Mouse (Mus musculus) liver, embryonic 16.5 days (tissue): ENCODE measurements around the gene Rxrb. TPM values are rescaled to one million over a fixed set of nuclear protein-coding genes. Genes with fewer than 3 reads are reported as not detected.
A peak's percentile ranks its signal among the peaks of the same experiment; 100 is the strongest.

Source experiments
- ATAC-seq: fragments of 200-750 bp; cut with Nextera tagmentation; 2 replicates; pipeline ENCODE4 v1.8.0; 2017; ENCODE audit warnings: low read depth, mild to moderate bottlenecking, moderate number of reproducible peaks, moderate library complexity
- H3K27ac ChIP-seq: fragments of 300-500 bp; sonication (generic); 2 replicates; pipeline ENCODE4 v1.5.1; 2014; ENCODE audit warnings: mild to moderate bottlenecking, low read length
- H3K27me3 ChIP-seq: fragments of 300-500 bp; sonication (generic); 2 replicates; pipeline ENCODE4 v1.6.1; 2014; ENCODE audit warnings: low read depth, low read length, mixed read lengths; ENCODE audit not compliant: control insufficient read depth, insufficient read depth
- H3K36me3 ChIP-seq: fragments of 300-500 bp; sonication (generic); 2 replicates; pipeline ENCODE4 v1.6.1; 2014; ENCODE audit warnings: mild to moderate bottlenecking; ENCODE audit not compliant: control insufficient read depth, insufficient read depth
- H3K4me1 ChIP-seq: fragments of 300-500 bp; sonication (generic); 2 replicates; pipeline ENCODE4 v1.6.1; 2014; ENCODE audit warnings: low read depth, low read length, mixed read lengths; ENCODE audit not compliant: control insufficient read depth
- H3K4me2 ChIP-seq: fragments of 300-500 bp; sonication (generic); 2 replicates; pipeline ENCODE4 v1.6.1; 2014; ENCODE audit warnings: low read depth, low read length, mixed read lengths
- H3K4me3 ChIP-seq: fragments of 300-500 bp; sonication (generic); 2 replicates; pipeline ENCODE4 v1.5.1; 2014; ENCODE audit warnings: low read depth, mild to moderate bottlenecking, low read length
- H3K9ac ChIP-seq: fragments of 300-500 bp; sonication (generic); 2 replicates; pipeline ENCODE4 v1.6.1; 2014; ENCODE audit warnings: low read depth, low read length
- H3K9me3 ChIP-seq: fragments of 300-500 bp; sonication (generic); replicated peaks from 2 replicates; pipeline ENCODE4 v1.6.1; 2016; ENCODE audit warnings: low read length; ENCODE audit not compliant: control insufficient read depth
- WGBS: fragments of 180-500 bp; shearing (Covaris S2); extraction: QIAGEN DNeasy Blood & Tissue Kit; methylation state at CpG from one replicate; pipeline ENCODE4 v1.1.7; 2014; ENCODE audit not compliant: insufficient replicate concordance; 5-methylcytosine and 5-hydroxymethylcytosine counted together
- polyA plus RNA-seq: library from polyadenylated mRNA; unstranded; fragments of >200 nt; fragmentation: Nextera tagmentation; extraction: Ambion mirVana; gene quantifications from 2 replicates; pipeline ENCODE4 v1.2.1, GENCODE M21; 2015

Gene Rxrb
- polyA plus RNA-seq, 1 experiment from 2014 or later = 15.7 TPM

- H3K9ac ChIP-seq = peak overlapping the region; percentile 82
- H3K4me3 ChIP-seq = peak overlapping the region; percentile 89
- WGBS = 66% methylated on average over 9 of the region's 9 CpGs
- no peaks in the 10 kb centered on the region for H3K27me3 ChIP-seq
- peaks cover 22% of the 10 kb centered on the region for H3K36me3 ChIP-seq
- no peak for ATAC-seq
- H3K9me3 ChIP-seq = peaks cover 8% of the 10 kb centered on the region
- peaks cover 40% of the 10 kb centered on the region for H3K4me1 ChIP-seq
- peak overlapping the region; percentile 96 for H3K4me2 ChIP-seq
- H3K27ac ChIP-seq = no peak overlapping the region
Observed at GRCm38 (mm10) chr17:34023678-34024077, 7.9 kb upstream of the Rxrb start.

DNA sequence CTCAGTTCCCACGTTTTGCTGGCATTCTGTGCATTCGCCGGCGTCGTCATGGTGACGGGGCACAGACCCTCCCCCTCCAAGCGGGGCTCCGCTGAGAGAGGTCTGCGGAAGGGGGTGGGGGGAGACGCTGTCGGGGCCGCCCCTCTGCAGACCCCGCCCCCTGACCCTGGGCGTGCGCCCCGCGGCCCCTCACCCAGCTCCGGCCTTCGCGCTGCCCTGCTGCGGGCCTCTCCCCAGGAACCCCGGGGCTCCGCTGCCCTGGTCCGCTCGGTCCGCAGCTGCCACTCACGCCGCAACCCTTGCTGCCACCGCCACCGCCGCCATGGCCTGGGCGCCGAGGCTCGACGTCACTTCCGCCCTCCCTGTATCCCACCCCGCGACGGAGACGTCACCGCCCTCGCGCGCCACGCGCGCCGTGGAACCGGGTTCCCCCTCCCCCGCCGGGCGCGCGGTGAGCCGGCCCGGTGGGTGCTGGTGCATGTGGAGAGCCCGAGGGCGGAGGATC is 7.2 kb upstream of the Rxrb start, which contains the start of gene Ring1:
Ring1 (minus strand) TSS at position 364 of the 505 bp plus-strand sequence.
- peaks cover 25% of the 10 kb centered on the region for H3K36me3 ChIP-seq
- no peaks in the 10 kb centered on the region for H3K27me3 ChIP-seq
- peak within 1 kb of the TSS; percentile 81 for H3K27ac ChIP-seq
- peak; percentile 48 for ATAC-seq
- peak within 1 kb of the TSS; percentile 82 for H3K9ac ChIP-seq
- H3K4me2 ChIP-seq = peak within 1 kb of the TSS; percentile 96
- H3K4me3 ChIP-seq = peak within 1 kb of the TSS; percentile 89
- WGBS = under 1% methylated on average over 48 of the region's 58 CpGs
- peaks cover 41% of the 10 kb centered on the region for H3K4me1 ChIP-seq
- H3K9me3 ChIP-seq = peaks cover 5% of the 10 kb centered on the region

DNA sequence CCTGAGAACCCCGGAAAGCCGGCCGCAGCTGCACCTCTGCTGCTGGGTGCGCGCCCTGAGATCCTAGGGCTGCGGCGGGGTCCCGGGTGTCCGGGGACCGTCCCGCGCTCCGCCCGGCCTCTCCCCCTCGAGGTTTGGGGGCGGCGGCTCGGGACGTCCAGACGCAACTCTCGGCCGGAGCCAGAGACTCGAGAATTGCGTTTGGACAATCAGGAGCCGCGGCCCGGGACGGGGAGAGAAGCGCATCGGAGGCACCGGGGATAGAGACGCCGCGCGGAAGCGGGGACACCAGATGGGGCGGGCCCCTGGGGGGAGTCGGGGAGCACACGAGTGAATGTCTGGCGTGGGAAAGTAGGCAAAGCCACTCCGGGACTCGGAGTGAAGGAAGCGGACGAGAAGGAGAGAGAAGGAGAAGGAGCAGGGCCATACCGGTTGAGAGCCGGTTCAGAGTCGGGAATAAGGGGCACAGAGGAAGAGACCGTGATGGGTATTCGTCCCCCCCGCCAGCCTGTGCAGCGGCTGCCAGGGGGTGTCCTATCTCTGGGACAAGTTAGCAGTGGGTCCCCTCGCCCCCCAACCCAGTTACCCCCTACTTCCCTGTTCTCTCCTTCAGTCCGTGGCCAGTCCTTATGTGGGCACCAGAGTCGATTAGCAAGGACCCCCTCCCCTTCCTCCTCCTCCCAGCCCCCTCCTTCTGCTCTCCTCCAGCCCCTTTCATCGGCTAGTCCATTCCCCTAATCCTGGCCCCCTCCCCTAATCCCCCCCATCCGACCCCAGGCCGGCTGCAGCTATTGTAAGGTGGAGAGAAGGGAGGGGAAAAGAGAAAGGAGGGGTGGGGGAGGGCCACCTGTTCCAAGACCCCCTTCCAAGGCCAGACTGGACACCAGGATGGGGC is 6.5 kb upstream of the Rxrb start:
- Histone ChIP-seq H3K4me1 (peaks cover 48% of the 10 kb centered on the region), H3K36me3 (peaks cover 32% of the 10 kb centered on the region)
- ATAC-seq = no peak

GRCm38 (mm10) chr17:34025756-34026151 is 5.9 kb upstream of the Rxrb start:
- WGBS = 54% methylated on average over 7 of the region's 7 CpGs

More for the DNA sequence above, 6.5 kb upstream of the Rxrb start:
- H3K9ac ChIP-seq = peak overlapping the region; percentile 82
- H3K4me3 ChIP-seq = peak overlapping the region; percentile 89
- H3K27ac ChIP-seq = peak overlapping the region; percentile 81
- WGBS = 2% methylated on average over 57 of the region's 57 CpGs
- no peaks in the 10 kb centered on the region; the same call in 1 of the 2 replicates for H3K9me3 ChIP-seq
- H3K4me2 ChIP-seq = peak overlapping the region; percentile 96
- H3K27me3 ChIP-seq = no peaks in the 10 kb centered on the region

DNA sequence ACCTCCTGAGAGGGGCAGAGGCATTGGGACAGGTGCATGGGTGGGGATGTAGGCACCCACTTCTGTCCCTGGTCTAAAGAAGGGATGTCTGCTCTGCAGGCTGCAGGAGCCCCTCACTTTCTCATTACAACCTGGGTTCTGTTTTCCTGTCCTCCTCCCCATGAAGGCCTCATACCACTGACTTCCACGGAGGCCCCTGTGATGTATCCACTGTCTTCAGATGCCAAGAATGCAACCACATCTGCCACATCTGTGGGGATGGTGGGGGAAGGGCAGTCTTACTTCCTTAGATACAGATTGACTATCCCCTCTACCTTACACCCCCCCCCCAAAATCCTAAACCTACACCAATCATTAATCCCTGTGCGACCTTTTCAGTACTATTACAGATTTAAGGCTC is 5.4 kb upstream of the Rxrb start:
- H3K9me3 ChIP-seq = no peaks in the 10 kb centered on the region
- H3K4me1 ChIP-seq = peaks cover 56% of the 10 kb centered on the region
- H3K27me3 ChIP-seq = no peaks in the 10 kb centered on the region
- no peak for ATAC-seq
- H3K27ac ChIP-seq = no peak overlapping the region
- 34% methylated on average over 2 of the region's 2 CpGs for WGBS
- H3K9ac ChIP-seq = no peak overlapping the region
- no peak overlapping the region for H3K4me2 ChIP-seq
- H3K4me3 ChIP-seq = no peak overlapping the region
- H3K36me3 ChIP-seq = peaks cover 27% of the 10 kb centered on the region; the same call in 1 of the 2 replicates

More at GRCm38 (mm10) chr17:34025756-34026151, 5.9 kb upstream of the Rxrb start:
- Histone ChIP-seq H3K9me3 (no peaks in the 10 kb centered on the region), H3K36me3 (peaks cover 31% of the 10 kb centered on the region), H3K4me2 (no peak overlapping the region; the same call in 1 of the 2 replicates), H3K4me3 (no peak overlapping the region), H3K4me1 (peaks cover 54% of the 10 kb centered on the region), H3K27ac (no peak overlapping the region), H3K27me3 (no peaks in the 10 kb centered on the region), H3K9ac (no peak overlapping the region)
- ATAC-seq = no peak

- ATAC-seq = no peak
- H3K4me3 ChIP-seq = peak overlapping the region; percentile 85
- WGBS = 11% methylated on average over 36 of the region's 36 CpGs
- H3K36me3 ChIP-seq = peaks cover 26% of the 10 kb centered on the region; the same call in 1 of the 2 replicates
- H3K27ac ChIP-seq = peak overlapping the region; percentile 85
- no peaks in the 10 kb centered on the region for H3K27me3 ChIP-seq
- H3K4me2 ChIP-seq = peak overlapping the region; percentile 99
- no peaks in the 10 kb centered on the region for H3K9me3 ChIP-seq
- peaks cover 56% of the 10 kb centered on the region for H3K4me1 ChIP-seq
- peak overlapping the region; percentile 74 for H3K9ac ChIP-seq
Observed at GRCm38 (mm10) chr17:34026917-34027655, 4.5 kb upstream of the Rxrb start.

DNA sequence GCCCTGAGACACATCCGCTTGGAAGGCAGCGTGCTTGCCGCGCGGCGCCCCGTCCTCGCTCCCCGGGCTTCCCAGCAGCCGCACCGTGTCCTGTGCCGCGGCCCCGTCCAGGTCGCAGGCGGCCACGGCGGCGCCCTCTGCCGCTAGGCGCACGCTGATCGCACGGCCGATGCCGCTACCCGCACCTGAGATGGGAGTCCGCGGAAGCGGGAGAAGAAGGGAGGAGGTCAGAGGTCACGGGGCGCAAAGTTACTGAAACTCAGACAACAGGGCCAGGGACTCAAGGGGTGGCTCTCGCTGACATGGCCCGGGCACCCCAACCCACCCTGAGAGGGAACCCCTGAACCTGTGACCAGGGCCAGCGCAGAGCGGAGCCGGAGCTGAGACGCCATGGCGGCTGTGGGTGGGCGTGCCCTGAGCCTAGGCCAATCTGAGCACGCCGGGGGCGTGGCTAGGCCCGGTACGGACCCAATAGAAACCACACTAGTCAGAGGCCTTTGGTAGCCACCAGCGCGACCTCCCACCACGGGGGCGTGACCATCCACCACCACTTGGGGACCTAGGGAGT is 3.9 kb upstream of the Rxrb start, which contains the start of gene H2-Ke6:
H2-Ke6 (minus strand) TSS at position 405 of the 568 bp plus-strand sequence.
- under 1% methylated on average over 48 of the region's 49 CpGs for WGBS
- ATAC-seq = peak; percentile 80
- H3K36me3 ChIP-seq = peaks cover 21% of the 10 kb centered on the region; the same call in 1 of the 2 replicates
- H3K27me3 ChIP-seq = no peaks in the 10 kb centered on the region
- peaks cover 60% of the 10 kb centered on the region for H3K4me1 ChIP-seq
- no peaks in the 10 kb centered on the region for H3K9me3 ChIP-seq
- H3K9ac ChIP-seq = peak within 1 kb of the TSS; percentile 74
- H3K27ac ChIP-seq = peak within 1 kb of the TSS; percentile 85
- peak within 1 kb of the TSS; percentile 99 for H3K4me2 ChIP-seq
- H3K4me3 ChIP-seq = peak within 1 kb of the TSS; percentile 85

- no peak for ATAC-seq
- Histone ChIP-seq H3K9me3 (no peaks in the 10 kb centered on the region), H3K4me3 (no peak overlapping the region; the same call in 1 of the 2 replicates), H3K36me3 (peaks cover 15% of the 10 kb centered on the region; the same call in 1 of the 2 replicates), H3K27ac (no peak overlapping the region), H3K9ac (no peak overlapping the region), H3K4me1 (peaks cover 66% of the 10 kb centered on the region), H3K4me2 (no peak overlapping the region), H3K27me3 (no peaks in the 10 kb centered on the region)
- WGBS = 73% methylated on average over 17 of the region's 17 CpGs
Observed at GRCm38 (mm10) chr17:34028501-34029149, 3.0 kb upstream of the Rxrb start.
